20 mouse cellular contexts compared by ENCODE assay signal in genomic region chrX:73486920-73487319, GRCm38 (mm10). TPM values are rescaled to one million over a fixed set of nuclear protein-coding genes. Genes with fewer than 3 reads are reported as not detected.
DNase-seq lines count a peak whose midpoint lies in the region; ATAC-seq lines count a peak whose summit lies in the region.
"Had no signal": no experiment of that assay in that cellular context is flagged by ENCODE, and none has a peak within 500 bp of the region (broad histone marks: within the 10 kb centered on the region; RNA-seq: fewer than 3 reads in every experiment).

No protein-coding gene starts in this region.

- H3K4me3 ChIP-seq in embryonic facial prominence, embryonic 13.5 days: no peak overlapping the region
- no peak overlapping the region for H3K4me3 ChIP-seq in embryonic facial prominence, embryonic 10.5 days
- no peak overlapping the region for H3K4me3 ChIP-seq in kidney, embryonic 16.5 days (ENCODE audit: low read length)
- H3K4me3 ChIP-seq: heart, embryonic 10.5 days; limb, embryonic 13.5 days; midbrain, embryonic 13.5 days; neural tube, embryonic 13.5 days; stomach, embryonic 15.5 days had no signal

- peaks cover 4% of the 10 kb centered on the region; the same call in 1 of the 2 replicates for H3K27me3 ChIP-seq in embryonic facial prominence, embryonic 13.5 days
- H3K27me3 ChIP-seq in embryonic facial prominence, embryonic 10.5 days (replicated peaks; ENCODE audit: low read depth, poor library complexity, severe bottlenecking): peaks cover 75% of the 10 kb centered on the region
- H3K27me3 ChIP-seq in kidney, embryonic 16.5 days (ENCODE audit: insufficient read depth, low read length): peaks cover 5% of the 10 kb centered on the region
- H3K27me3 ChIP-seq: midbrain, embryonic 13.5 days; neural tube, embryonic 13.5 days; stomach, embryonic 15.5 days had no signal

- H3K4me1 ChIP-seq in embryonic facial prominence, embryonic 13.5 days: peaks cover 48% of the 10 kb centered on the region
- peaks cover 23% of the 10 kb centered on the region for H3K4me1 ChIP-seq in embryonic facial prominence, embryonic 10.5 days
- H3K4me1 ChIP-seq in kidney, embryonic 16.5 days (ENCODE audit: insufficient read depth, low read length): no peaks in the 10 kb centered on the region
- H3K4me1 ChIP-seq: heart, embryonic 10.5 days; midbrain, embryonic 13.5 days; neural tube, embryonic 13.5 days; stomach, embryonic 15.5 days had no signal

- DNase-seq in embryonic facial prominence, embryonic 10.5 days (ENCODE audit: low spot score): no peak
- DNase-seq in layer of hippocampus, postnatal 10 days (ENCODE audit: low spot score in 2 of 2): peak; percentile 31
- DNase-seq in layer of hippocampus, adult 18-20 months (ENCODE audit: low spot score in 2 of 2): no peak
- DNase-seq in right cerebral cortex, postnatal 10 days (ENCODE audit: low spot score in 2 of 2): peak; percentile 36 to 54
- no peak for DNase-seq in right cerebral cortex, postnatal 14 days
- DNase-seq in frontal cortex, postnatal 25 days (ENCODE audit: low spot score in 2 of 2): no peak
- DNase-seq: cerebellum, postnatal 25 days; kidney, postnatal 10 days; right cerebral cortex, postnatal 25 days; thymus, postnatal 25 days had no signal

- ATAC-seq in embryonic facial prominence, embryonic 13.5 days (ENCODE audit: insufficient number of reproducible peaks, insufficient read depth, low FRiP score, low TSS enrichment, low read depth): no peak
- ATAC-seq in kidney, embryonic 16.5 days (ENCODE audit: low FRiP score, low TSS enrichment): no peak
- ATAC-seq: activated CD4-positive, CD25-positive, alpha-beta regulatory T cell, adult 4 months; midbrain, embryonic 13.5 days had no signal

- H3K27ac ChIP-seq in embryonic facial prominence, embryonic 13.5 days: 0 out of 2 replicates have a peak overlapping the region, but pooled peaks have one; percentile 11
- no peak overlapping the region for H3K27ac ChIP-seq in embryonic facial prominence, embryonic 10.5 days (replicated peaks)
- H3K27ac ChIP-seq in kidney, embryonic 16.5 days (ENCODE audit: low read length): no peak overlapping the region
- H3K27ac ChIP-seq: heart, embryonic 10.5 days; limb, embryonic 13.5 days; midbrain, embryonic 13.5 days; neural tube, embryonic 13.5 days; stomach, embryonic 15.5 days had no signal

- H3K36me3 ChIP-seq in embryonic facial prominence, embryonic 13.5 days: peaks cover 8% of the 10 kb centered on the region; the same call in 1 of the 2 replicates
- H3K36me3 ChIP-seq in embryonic facial prominence, embryonic 10.5 days (replicated peaks): no peaks in the 10 kb centered on the region
- H3K36me3 ChIP-seq in kidney, embryonic 16.5 days (ENCODE audit: insufficient read depth, low read length): no peaks in the 10 kb centered on the region
- H3K36me3 ChIP-seq: heart, embryonic 10.5 days; limb, embryonic 13.5 days; midbrain, embryonic 13.5 days; neural tube, embryonic 13.5 days; stomach, embryonic 15.5 days had no signal

- H3K4me2 ChIP-seq in embryonic facial prominence, embryonic 13.5 days: peak overlapping the region; percentile 69; the same call in 1 of the 2 replicates
- no peak overlapping the region for H3K4me2 ChIP-seq in kidney, embryonic 16.5 days (replicated peaks; ENCODE audit: low read depth, low read length)
- H3K4me2 ChIP-seq: limb, embryonic 13.5 days; midbrain, embryonic 13.5 days; neural tube, embryonic 13.5 days; stomach, embryonic 15.5 days had no signal

- no peaks in the 10 kb centered on the region for H3K9me3 ChIP-seq in embryonic facial prominence, embryonic 13.5 days
- H3K9me3 ChIP-seq in embryonic facial prominence, embryonic 10.5 days: no peaks in the 10 kb centered on the region
- no peaks in the 10 kb centered on the region for H3K9me3 ChIP-seq in kidney, embryonic 16.5 days (ENCODE audit: low read length)
- H3K9me3 ChIP-seq: heart, embryonic 10.5 days; limb, embryonic 13.5 days; midbrain, embryonic 13.5 days; neural tube, embryonic 13.5 days; stomach, embryonic 15.5 days had no signal

- no peak overlapping the region for H3K9ac ChIP-seq in embryonic facial prominence, embryonic 13.5 days
- H3K9ac ChIP-seq in kidney, embryonic 16.5 days (replicated peaks; ENCODE audit: low read length): no peak overlapping the region
- H3K9ac ChIP-seq: limb, embryonic 13.5 days; midbrain, embryonic 13.5 days; neural tube, embryonic 13.5 days; stomach, embryonic 15.5 days had no signal

- WGBS in embryonic facial prominence, embryonic 13.5 days: 69% methylated on average over 5 of the region's 5 CpGs
- 82% methylated on average over 5 of the region's 5 CpGs for WGBS in embryonic facial prominence, embryonic 10.5 days
- 71% methylated on average over 5 of the region's 5 CpGs for WGBS in kidney, embryonic 16.5 days

RNA-seq across cellular contexts. Expression of gene Bgn, which starts 3.5 kb away (rescaled TPM):
- polyA plus RNA-seq in embryonic facial prominence, embryonic 13.5 days (2015; fragmentation: Nextera tagmentation; extraction: Ambion mirVana): 121 and 154 TPM in 2 replicates
- polyA plus RNA-seq in embryonic facial prominence, embryonic 10.5 days (2016; fragmentation: Nextera tagmentation; extraction: Ambion mirVana): 15.7 and 19.3 TPM in 2 replicates
- total RNA-seq in layer of hippocampus, postnatal 10 days (2021): 10 to 100 TPM; 48.6 to 48.8 TPM
- total RNA-seq in layer of hippocampus, adult 18-20 months (2021): 10 to 100 TPM; 12.0 to 12.6 TPM
- 98.7 and 109 TPM in 2 replicates for polyA plus RNA-seq in kidney, embryonic 16.5 days (2015; fragmentation: Nextera tagmentation; extraction: Ambion mirVana)
- total RNA-seq: MEL had no signal
- polyA plus RNA-seq: activated CD4-positive, CD25-positive, alpha-beta regulatory T cell, adult 4 months had no signal

RNA-seq across cellular contexts. Expression of gene Atp2b3, which starts 16.0 kb away (rescaled TPM):
- 0.24 and 0.28 TPM in 2 replicates for polyA plus RNA-seq in embryonic facial prominence, embryonic 13.5 days (2015; fragmentation: Nextera tagmentation; extraction: Ambion mirVana)
- polyA plus RNA-seq in embryonic facial prominence, embryonic 10.5 days (2016; fragmentation: Nextera tagmentation; extraction: Ambion mirVana): 0.25 and 0.39 TPM in 2 replicates
- total RNA-seq in layer of hippocampus, postnatal 10 days (2021): 10 to 100 TPM; 90.9 to 95.2 TPM
- 100 to 1,000 TPM; 146 to 149 TPM for total RNA-seq in layer of hippocampus, adult 18-20 months (2021)
- polyA plus RNA-seq in kidney, embryonic 16.5 days (2015; fragmentation: Nextera tagmentation; extraction: Ambion mirVana): 0.19 TPM in 2 replicates
- total RNA-seq: MEL had no signal
- polyA plus RNA-seq: activated CD4-positive, CD25-positive, alpha-beta regulatory T cell, adult 4 months had no signal

RNA-seq across cellular contexts. Expression of gene Haus7, which starts 28.1 kb away (rescaled TPM):
- polyA plus RNA-seq in embryonic facial prominence, embryonic 13.5 days (2015; fragmentation: Nextera tagmentation; extraction: Ambion mirVana): 83.0 and 96.2 TPM in 2 replicates
- 94.0 and 99.8 TPM in 2 replicates for polyA plus RNA-seq in embryonic facial prominence, embryonic 10.5 days (2016; fragmentation: Nextera tagmentation; extraction: Ambion mirVana)
- 10 to 100 TPM; 18.4 to 19.7 TPM for total RNA-seq in layer of hippocampus, postnatal 10 days (2021)
- 10 to 100 TPM in 1 of 2 experiments, 1 to 10 TPM in 1; 8.9 to 11.4 TPM for total RNA-seq in layer of hippocampus, adult 18-20 months (2021)
- 64.2 and 70.0 TPM in 2 replicates for polyA plus RNA-seq in kidney, embryonic 16.5 days (2015; fragmentation: Nextera tagmentation; extraction: Ambion mirVana)

RNA-seq across cellular contexts. Expression of gene Trex2, which starts 51.8 kb away (rescaled TPM):
- 0.55 TPM in 1 of 2 replicates, not detected in the other for polyA plus RNA-seq in embryonic facial prominence, embryonic 13.5 days (2015; fragmentation: Nextera tagmentation; extraction: Ambion mirVana)
- polyA plus RNA-seq in embryonic facial prominence, embryonic 10.5 days (2016; fragmentation: Nextera tagmentation; extraction: Ambion mirVana): 0.15 TPM in 1 of 2 replicates, not detected in the other
- total RNA-seq in layer of hippocampus, postnatal 10 days (2021): not detected
- not detected for total RNA-seq in layer of hippocampus, adult 18-20 months (2021)
- polyA plus RNA-seq in kidney, embryonic 16.5 days (2015; fragmentation: Nextera tagmentation; extraction: Ambion mirVana): not detected in 2 replicates
- total RNA-seq: layer of hippocampus, postnatal 36 days; MEL had no signal
- polyA plus RNA-seq: activated CD4-positive, CD25-positive, alpha-beta regulatory T cell, adult 4 months; heart, embryonic 10.5 days; limb, embryonic 13.5 days; midbrain, embryonic 13.5 days; neural tube, embryonic 13.5 days had no signal

Comparison
In these comparisons a context has a peak if more than half of its experiments do, and no peak if none do; other contexts are left out.
1. DNase-seq: peak in layer of hippocampus, postnatal 10 days (2 of 2) and right cerebral cortex, postnatal 10 days (2 of 2); none in embryonic facial prominence, embryonic 10.5 days (single experiment), layer of hippocampus, adult 18-20 months (0 of 2), right cerebral cortex, postnatal 14 days (single experiment) and frontal cortex, postnatal 25 days (0 of 2).